Mouse (Mus musculus) kidney, embryonic 14.5 days (tissue): ENCODE measurements around the gene Cntn2. TPM values are rescaled to one million over a fixed set of nuclear protein-coding genes. Genes with fewer than 3 reads are reported as not detected.

ENCODE experiments used
- ATAC-seq: fragments of 200-750 bp; cut with Nextera tagmentation; 2 replicates; pipeline ENCODE4 v1.8.0; 2017; ENCODE audit warnings: moderate number of reproducible peaks, mild to moderate bottlenecking, moderate TSS enrichment, moderate library complexity; ENCODE audit not compliant: low FRiP score, low TSS enrichment
- H3K27ac ChIP-seq: fragments of 300-500 bp; sonication (generic); 2 replicates; pipeline ENCODE4 v1.5.1; 2014; ENCODE audit warnings: low read depth, mild to moderate bottlenecking, low read length, moderate library complexity, mixed read lengths
- H3K27me3 ChIP-seq: fragments of 300-500 bp; sonication (generic); 2 replicates; pipeline ENCODE4 v1.6.1; 2014; ENCODE audit warnings: mild to moderate bottlenecking, low read length; ENCODE audit not compliant: control insufficient read depth, insufficient read depth
- H3K36me3 ChIP-seq: fragments of 300-500 bp; sonication (generic); 2 replicates; pipeline ENCODE4 v1.6.1; 2014; ENCODE audit warnings: low read length, mixed read lengths; ENCODE audit not compliant: control insufficient read depth, insufficient read depth
- H3K4me1 ChIP-seq: fragments of 300-500 bp; sonication (generic); 2 replicates; pipeline ENCODE4 v1.6.1; 2014; ENCODE audit warnings: low read length, mixed read lengths; ENCODE audit not compliant: control insufficient read depth, insufficient read depth
- H3K4me2 ChIP-seq: fragments of 300-500 bp; sonication (generic); replicated peaks from 2 replicates; pipeline ENCODE4 v1.6.1; 2014; ENCODE audit warnings: low read depth, mild to moderate bottlenecking, low read length
- H3K4me3 ChIP-seq: fragments of 300-500 bp; sonication (generic); 2 replicates; pipeline ENCODE4 v1.5.1; 2014; ENCODE audit warnings: mild to moderate bottlenecking, low read length
- H3K9ac ChIP-seq: fragments of 300-500 bp; sonication (generic); 2 replicates; pipeline ENCODE4 v1.6.1; 2014; ENCODE audit warnings: low read depth, mild to moderate bottlenecking, low read length, moderate library complexity
- H3K9me3 ChIP-seq: fragments of 300-500 bp; sonication (generic); 2 replicates; pipeline ENCODE4 v1.6.1; 2016; ENCODE audit warnings: low read length; ENCODE audit not compliant: control insufficient read depth
- WGBS: fragments of 180-500 bp; shearing (Covaris S2); extraction: QIAGEN DNeasy Blood & Tissue Kit; methylation state at CpG from one replicate; pipeline ENCODE4 v1.1.7; 2014; 5-methylcytosine and 5-hydroxymethylcytosine counted together
- polyA plus RNA-seq: library from polyadenylated mRNA; unstranded; fragments of >200 nt; fragmentation: Nextera tagmentation; extraction: Ambion mirVana; gene quantifications from 2 replicates; pipeline ENCODE4 v1.2.1, GENCODE M21; 2014

Cntn2 gene
- 0.26 and 0.32 TPM in 2 replicates for polyA plus RNA-seq

- Histone ChIP-seq H3K4me3 (peak within 1 kb of the TSS; percentile 28), H3K4me2 (peak within 1 kb of the TSS; percentile 49), H3K36me3 (no peaks in the 10 kb centered on the region), H3K27me3 (peaks cover 46% of the 10 kb centered on the region), H3K9me3 (no peaks in the 10 kb centered on the region), H3K27ac (no peak within 1 kb of the TSS), H3K4me1 (peaks cover 20% of the 10 kb centered on the region), H3K9ac (no peak within 1 kb of the TSS)
- ATAC-seq: peak; percentile 14; the same call in 1 of the 2 replicates
- 1% methylated on average over 25 of the region's 30 CpGs for WGBS
Observed at GRCm38 (mm10) chr1:132542762-132543306, at the start of gene Cntn2. Cntn2 (minus strand) TSS chr1:132543256.

GRCm38 (mm10) chr1:132592145-132592544 is 49.1 kb upstream of the Cntn2 start:
- ATAC-seq: no peak
- 83% methylated on average over 5 of the region's 5 CpGs for WGBS
- H3K27me3 ChIP-seq: no peaks in the 10 kb centered on the region

GRCm38 (mm10) chr1:132591399-132591930 is 48.4 kb upstream of the Cntn2 start:
- Histone ChIP-seq H3K9ac (no peak overlapping the region), H3K36me3 (no peaks in the 10 kb centered on the region), H3K27me3 (no peaks in the 10 kb centered on the region), H3K4me1 (no peaks in the 10 kb centered on the region), H3K4me3 (no peak overlapping the region), H3K9me3 (no peaks in the 10 kb centered on the region), H3K27ac (no peak overlapping the region), H3K4me2 (no peak overlapping the region)
- WGBS: 83% methylated on average over 11 of the region's 11 CpGs
- ATAC-seq: no peak

More at GRCm38 (mm10) chr1:132592145-132592544, 49.1 kb upstream of the Cntn2 start:
- H3K36me3 ChIP-seq: no peaks in the 10 kb centered on the region
- H3K4me3 ChIP-seq: no peak overlapping the region
- no peak overlapping the region for H3K4me2 ChIP-seq
- no peak overlapping the region for H3K27ac ChIP-seq
- no peaks in the 10 kb centered on the region for H3K4me1 ChIP-seq
- H3K9me3 ChIP-seq: no peaks in the 10 kb centered on the region
- no peak overlapping the region for H3K9ac ChIP-seq

- Histone ChIP-seq H3K9ac (no peak overlapping the region), H3K36me3 (no peaks in the 10 kb centered on the region), H3K4me3 (no peak overlapping the region), H3K27me3 (no peaks in the 10 kb centered on the region), H3K27ac (no peak overlapping the region), H3K4me2 (no peak overlapping the region), H3K4me1 (no peaks in the 10 kb centered on the region), H3K9me3 (no peaks in the 10 kb centered on the region)
- peak; percentile 84 for ATAC-seq
- 33% methylated on average over 15 of the region's 15 CpGs for WGBS
Observed at GRCm38 (mm10) chr1:132586679-132587201, 43.7 kb upstream of the Cntn2 start.

GRCm38 (mm10) chr1:132585376-132585775 is 42.3 kb upstream of the Cntn2 start:
- Histone ChIP-seq H3K4me3 (no peak overlapping the region), H3K9ac (no peak overlapping the region), H3K4me1 (no peaks in the 10 kb centered on the region), H3K4me2 (no peak overlapping the region), H3K27me3 (no peaks in the 10 kb centered on the region), H3K27ac (no peak overlapping the region), H3K36me3 (no peaks in the 10 kb centered on the region), H3K9me3 (no peaks in the 10 kb centered on the region)
- no peak for ATAC-seq
- WGBS: 84% methylated on average over 4 of the region's 4 CpGs

GRCm38 (mm10) chr1:132582998-132583604 is 40.0 kb upstream of the Cntn2 start:
- Histone ChIP-seq H3K36me3 (no peaks in the 10 kb centered on the region), H3K4me2 (no peak overlapping the region), H3K27me3 (no peaks in the 10 kb centered on the region), H3K4me1 (no peaks in the 10 kb centered on the region), H3K9ac (no peak overlapping the region), H3K27ac (no peak overlapping the region), H3K4me3 (no peak overlapping the region), H3K9me3 (no peaks in the 10 kb centered on the region)
- no peak for ATAC-seq
- WGBS: 83% methylated on average over 18 of the region's 18 CpGs

GRCm38 (mm10) chr1:132581845-132582839 is 39.1 kb upstream of the Cntn2 start:
- Histone ChIP-seq H3K4me2 (no peak overlapping the region), H3K36me3 (no peaks in the 10 kb centered on the region), H3K9ac (no peak overlapping the region), H3K9me3 (no peaks in the 10 kb centered on the region), H3K27ac (no peak overlapping the region), H3K27me3 (no peaks in the 10 kb centered on the region), H3K4me1 (no peaks in the 10 kb centered on the region), H3K4me3 (no peak overlapping the region)
- WGBS: 65% methylated on average over 14 of the region's 14 CpGs
- ATAC-seq: no peak

GRCm38 (mm10) chr1:132580063-132580462 is 37.0 kb upstream of the Cntn2 start:
- no peaks in the 10 kb centered on the region for H3K36me3 ChIP-seq
- H3K27ac ChIP-seq: no peak overlapping the region
- no peaks in the 10 kb centered on the region for H3K4me1 ChIP-seq
- no peak overlapping the region for H3K4me2 ChIP-seq
- 88% methylated on average over 7 of the region's 7 CpGs for WGBS
- no peaks in the 10 kb centered on the region for H3K9me3 ChIP-seq
- H3K4me3 ChIP-seq: no peak overlapping the region
- ATAC-seq: no peak
- no peaks in the 10 kb centered on the region for H3K27me3 ChIP-seq
- H3K9ac ChIP-seq: no peak overlapping the region
